Mouse (Mus musculus) intestine, embryonic 14.5 days (tissue): Measurements from ENCODE around the gene Gm10100. TPM values are rescaled to one million over a fixed set of nuclear protein-coding genes. Genes with fewer than 3 reads are reported as not detected.
"Not testable (repeated sequence)": the region's sequence is repeated elsewhere in the genome, so short reads cannot be mapped to it uniquely, and the experiment has no call there.

ENCODE experiments used
- ATAC-seq: fragments of 200-750 bp; cut with Nextera tagmentation; replicated peaks from 2 replicates; pipeline ENCODE4 v1.8.0; 2017; ENCODE audit warnings: low read depth, moderate number of reproducible peaks, moderate TSS enrichment, moderate library complexity; ENCODE audit not compliant: low FRiP score, low TSS enrichment
- DNase-seq: peaks from one replicate; pipeline ENCODE4 v3.0.0-alpha.2; 2018; ENCODE audit warnings: low spot score
- H3K27ac ChIP-seq: fragments of 300-500 bp; sonication (generic); 2 replicates; pipeline ENCODE4 v1.5.1; 2014; ENCODE audit warnings: low read depth, mild to moderate bottlenecking, control low read depth
- H3K27me3 ChIP-seq: fragments of 300-500 bp; sonication (generic); replicated peaks from 2 replicates; pipeline ENCODE4 v1.6.1; 2014; ENCODE audit warnings: low read length, control low read depth; ENCODE audit not compliant: control insufficient read depth, insufficient read depth
- H3K36me3 ChIP-seq: fragments of 300-500 bp; sonication (generic); 2 replicates; pipeline ENCODE4 v1.6.1; 2014; ENCODE audit warnings: low read length, control low read depth; ENCODE audit not compliant: control insufficient read depth, insufficient read depth
- H3K4me1 ChIP-seq: fragments of 300-500 bp; sonication (generic); replicated peaks from 2 replicates; pipeline ENCODE4 v1.6.1; 2014; ENCODE audit warnings: low read length, control low read depth, mixed read lengths; ENCODE audit not compliant: control insufficient read depth, insufficient read depth
- H3K4me2 ChIP-seq: fragments of 300-500 bp; sonication (generic); 2 replicates; pipeline ENCODE4 v1.6.1; 2014; ENCODE audit warnings: low read length
- H3K4me3 ChIP-seq: fragments of 300-500 bp; sonication (generic); 2 replicates; pipeline ENCODE4 v1.5.1; 2014; ENCODE audit warnings: low read depth, low read length, control low read depth, mixed read lengths
- H3K9ac ChIP-seq: fragments of 300-500 bp; sonication (generic); 2 replicates; pipeline ENCODE4 v1.6.1; 2014; ENCODE audit warnings: mild to moderate bottlenecking, low read length
- H3K9me3 ChIP-seq: fragments of 300-500 bp; sonication (generic); 2 replicates; pipeline ENCODE4 v1.6.1; 2016; ENCODE audit warnings: low read length, control low read depth; ENCODE audit not compliant: control insufficient read depth
- WGBS: fragments of 180-500 bp; shearing (Covaris S2); extraction: QIAGEN DNeasy Blood & Tissue Kit; methylation state at CpG from one replicate; pipeline ENCODE4 v1.1.7; 2014; 5-methylcytosine and 5-hydroxymethylcytosine counted together
- polyA plus RNA-seq: library from polyadenylated mRNA; unstranded; fragments of >200 nt; fragmentation: Nextera tagmentation; extraction: Ambion mirVana; gene quantifications from 2 replicates; pipeline ENCODE4 v1.2.1, GENCODE M21; 2014

The Gm10100 gene
- polyA plus RNA-seq, 1 experiment from 2014 or later: not detected

- no peak within 1 kb of the TSS for H3K4me3 ChIP-seq
- DNase-seq: no peak
- H3K36me3 ChIP-seq: no peaks in the 10 kb centered on the region
- peaks cover 10% of the 10 kb centered on the region; the same call in 1 of the 2 replicates for H3K9me3 ChIP-seq
- H3K27ac ChIP-seq: no peak within 1 kb of the TSS
- ATAC-seq: no peak
- no peak within 1 kb of the TSS for H3K9ac ChIP-seq
- 91% methylated on average over 1 of the region's 1 CpGs for WGBS
- no peaks in the 10 kb centered on the region for H3K27me3 ChIP-seq
- H3K4me2 ChIP-seq: no peak within 1 kb of the TSS
- no peaks in the 10 kb centered on the region for H3K4me1 ChIP-seq
These were observed 20.0 kb upstream of the Gm10100 start, which contains the start of gene Gm10272 for GRCm38 (mm10) chr10:77706326-77706725. Gene Gm10272, plus strand, starts transcription at chr10:77706626.

GRCm38 (mm10) chr10:77709831-77710230 lies 16.5 kb upstream of the Gm10100 start:
- DNase-seq (no peak), ATAC-seq (no peak)
- Histone ChIP-seq H3K4me1 (no peaks in the 10 kb centered on the region), H3K27ac (no peak overlapping the region), H3K9me3 (0 out of 2 replicates have a peak, but pooled peaks cover 4% of the 10 kb centered on the region), H3K27me3 (no peaks in the 10 kb centered on the region), H3K4me3 (no peak overlapping the region), H3K36me3 (no peaks in the 10 kb centered on the region), H3K9ac (no peak overlapping the region), H3K4me2 (no peak overlapping the region)
- 89% methylated on average over 3 of the region's 3 CpGs for WGBS

- not testable (repeated sequence) for H3K27ac ChIP-seq, H3K4me1 ChIP-seq, H3K9me3 ChIP-seq, ATAC-seq, H3K9ac ChIP-seq, H3K4me2 ChIP-seq, H3K4me3 ChIP-seq, DNase-seq, H3K36me3 ChIP-seq, H3K27me3 ChIP-seq
These were observed 15.1 kb upstream of the Gm10100 start, which contains the start of gene Gm10024 for GRCm38 (mm10) chr10:77711157-77711556. Gene Gm10024, plus strand, starts transcription at chr10:77711457.

- H3K4me1 ChIP-seq: no peaks in the 10 kb centered on the region
- H3K27ac ChIP-seq: no peak overlapping the region
- H3K27me3 ChIP-seq: no peaks in the 10 kb centered on the region
- no peaks in the 10 kb centered on the region for H3K36me3 ChIP-seq
- no peak overlapping the region for H3K4me2 ChIP-seq
- no peak overlapping the region for H3K9ac ChIP-seq
- DNase-seq: no peak
- WGBS: 65% methylated on average over 4 of the region's 4 CpGs
- no peak overlapping the region for H3K4me3 ChIP-seq
- H3K9me3 ChIP-seq: 0 out of 2 replicates have a peak, but pooled peaks cover 4% of the 10 kb centered on the region
- ATAC-seq: no peak
These were observed 12.6 kb upstream of the Gm10100 start for GRCm38 (mm10) chr10:77713734-77714133.

- DNase-seq (no peak), ATAC-seq (no peak)
- no peaks in the 10 kb centered on the region for H3K36me3 ChIP-seq
- WGBS: 82% methylated on average over 1 of the region's 1 CpGs
- no peak within 1 kb of the TSS for H3K4me3 ChIP-seq
- no peaks in the 10 kb centered on the region for H3K4me1 ChIP-seq
- H3K9me3 ChIP-seq: 0 out of 2 replicates have a peak, but pooled peaks cover 4% of the 10 kb centered on the region
- H3K9ac ChIP-seq: no peak within 1 kb of the TSS
- H3K27me3 ChIP-seq: no peaks in the 10 kb centered on the region
- no peak within 1 kb of the TSS for H3K27ac ChIP-seq
- no peak within 1 kb of the TSS for H3K4me2 ChIP-seq
These were observed 10.8 kb upstream of the Gm10100 start, which contains the start of gene Gm10142 for GRCm38 (mm10) chr10:77715507-77715906. Gene Gm10142, plus strand, starts transcription at chr10:77715807.

- ATAC-seq, H3K27ac ChIP-seq, H3K36me3 ChIP-seq, H3K9me3 ChIP-seq, DNase-seq, H3K9ac ChIP-seq, H3K27me3 ChIP-seq, H3K4me2 ChIP-seq, H3K4me3 ChIP-seq, H3K4me1 ChIP-seq: not testable (repeated sequence)
- 87% methylated on average over 1 of the region's 1 CpGs for WGBS
These were observed 6.0 kb upstream of the Gm10100 start, which contains the start of gene Krtap12-1 for GRCm38 (mm10) chr10:77720299-77720698. Gene Krtap12-1, plus strand, starts transcription at chr10:77720599.

- Histone ChIP-seq H3K27ac (no peak overlapping the region), H3K9ac (no peak overlapping the region), H3K4me2 (no peak overlapping the region), H3K36me3 (no peaks in the 10 kb centered on the region), H3K9me3 (no peaks in the 10 kb centered on the region), H3K4me3 (no peak overlapping the region), H3K4me1 (no peaks in the 10 kb centered on the region), H3K27me3 (no peaks in the 10 kb centered on the region)
- ATAC-seq (no peak), DNase-seq (no peak)
- 76% methylated on average over 8 of the region's 8 CpGs for WGBS
These were observed 1.4 kb upstream of the Gm10100 start for GRCm38 (mm10) chr10:77724855-77725254.

- Histone ChIP-seq H3K4me2 (no peak overlapping the region), H3K27me3 (no peaks in the 10 kb centered on the region), H3K27ac (no peak overlapping the region), H3K36me3 (no peaks in the 10 kb centered on the region), H3K9ac (no peak overlapping the region), H3K4me1 (no peaks in the 10 kb centered on the region), H3K9me3 (no peaks in the 10 kb centered on the region), H3K4me3 (no peak overlapping the region)
- DNase-seq (no peak), ATAC-seq (no peak)
- 61% methylated on average over 4 of the region's 4 CpGs for WGBS
These were observed 2.0 kb downstream of the Gm10100 start for GRCm38 (mm10) chr10:77728280-77728679.

GRCm38 (mm10) chr10:77729241-77729640 lies 3.0 kb downstream of the Gm10100 start:
- 51% methylated on average over 4 of the region's 4 CpGs for WGBS
- no peak overlapping the region for H3K4me2 ChIP-seq
- no peak overlapping the region for H3K9ac ChIP-seq
- ATAC-seq: no peak
- no peaks in the 10 kb centered on the region for H3K36me3 ChIP-seq
- H3K9me3 ChIP-seq: no peaks in the 10 kb centered on the region
- no peak overlapping the region for H3K4me3 ChIP-seq
- no peaks in the 10 kb centered on the region for H3K27me3 ChIP-seq
- no peak overlapping the region for H3K27ac ChIP-seq
- no peaks in the 10 kb centered on the region for H3K4me1 ChIP-seq
- DNase-seq: no peak
